Mouse (Mus musculus): ENCODE results near the gene Mnat1. TPM values are rescaled to one million over a fixed set of nuclear protein-coding genes. Genes with fewer than 3 reads are reported as not detected.

Mnat1 gene
- polyA plus RNA-seq (2017; shearing (Covaris generic)): 19.7 TPM

GRCm38 (mm10) chr12:73123093-73124041 is at the start of gene Mnat1:
Gene Mnat1, plus strand, starts transcription at chr12:73123717.

GRCm38 (mm10) chr12:73113196-73113595 is 10.3 kb upstream of the Mnat1 start, which contains the start of gene Six4:
Gene Six4, minus strand, starts transcription at chr12:73113456.

GRCm38 (mm10) chr12:73286287-73287092 is 163.0 kb downstream of the Mnat1 start, which contains the start of the genes Trmt5 and Slc38a6:
Gene Trmt5, minus strand, starts transcription at chr12:73286710.
Gene Slc38a6, plus strand, starts transcription at chr12:73286779.

Other genes starting within 250 kb of the Mnat1 start
- not detected for gene Six6, start 183.8 kb upstream of the Mnat1 start, polyA plus RNA-seq (2017; shearing (Covaris generic))
- gene 4930447C04Rik, start 182.9 kb upstream of the Mnat1 start, polyA plus RNA-seq (2017; shearing (Covaris generic)): not detected
- gene Six1, start 69.8 kb upstream of the Mnat1 start, polyA plus RNA-seq (2017; shearing (Covaris generic)): not detected
- gene Six4, start 10.3 kb upstream of the Mnat1 start, polyA plus RNA-seq (2017; shearing (Covaris generic)): 0.09 TPM
- 8.1 TPM for gene Trmt5, start 163.0 kb downstream of the Mnat1 start, polyA plus RNA-seq (2017; shearing (Covaris generic))
- gene Slc38a6, start 163.1 kb downstream of the Mnat1 start, polyA plus RNA-seq (2017; shearing (Covaris generic)): 3.5 TPM